Mouse (Mus musculus) ZHBTc4 (cell line): Measurements from ENCODE around the gene Mmab.

Source experiments
- DNase-seq: peaks from one replicate; pipeline ENCODE4 v3.0.0-alpha.2; 2011; ENCODE audit warnings: low read depth, low spot score

Mmab gene

GRCm38 (mm10) chr5:114443566-114444367, at the start of gene Mmab, which contains the start of gene Mvk:
Gene Mmab (minus strand): TSS chr5:114444060.
Gene Mvk (plus strand): TSS chr5:114444269.
- DNase-seq = peak; percentile 99

- DNase-seq = peak; percentile 67
Observed at GRCm38 (mm10) chr5:114490241-114490640, 46.4 kb upstream of the Mmab start.

GRCm38 (mm10) chr5:114489570-114489969, 45.7 kb upstream of the Mmab start:
- no peak for DNase-seq

GRCm38 (mm10) chr5:114485685-114486084, 41.8 kb upstream of the Mmab start:
- DNase-seq = peak; percentile 87

- no peak for DNase-seq
Observed at GRCm38 (mm10) chr5:114482587-114483011, 38.7 kb upstream of the Mmab start.

GRCm38 (mm10) chr5:114478267-114478666, 34.4 kb upstream of the Mmab start:
- DNase-seq = no peak

- no peak for DNase-seq
Observed at GRCm38 (mm10) chr5:114474741-114475491, 31.1 kb upstream of the Mmab start.

GRCm38 (mm10) chr5:114470359-114470758, 26.5 kb upstream of the Mmab start:
- no peak for DNase-seq

GRCm38 (mm10) chr5:114468007-114468406, 24.1 kb upstream of the Mmab start:
- no peak for DNase-seq

GRCm38 (mm10) chr5:114467430-114467829, 23.6 kb upstream of the Mmab start:
- DNase-seq = peak; percentile 73

- no peak for DNase-seq
Observed at GRCm38 (mm10) chr5:114467019-114467418, 23.2 kb upstream of the Mmab start.

- peak; percentile 40 for DNase-seq
Observed at GRCm38 (mm10) chr5:114465641-114466040, 21.8 kb upstream of the Mmab start.

- no peak for DNase-seq
Observed at GRCm38 (mm10) chr5:114464561-114464960, 20.7 kb upstream of the Mmab start.

- peak; percentile 75 for DNase-seq
Observed at GRCm38 (mm10) chr5:114462067-114463040, 18.5 kb upstream of the Mmab start.

- DNase-seq = peak; percentile 85
Observed at GRCm38 (mm10) chr5:114461238-114461637, 17.4 kb upstream of the Mmab start.

- DNase-seq = no peak
Observed at GRCm38 (mm10) chr5:114456995-114457605, 13.2 kb upstream of the Mmab start.

GRCm38 (mm10) chr5:114456287-114456686, 12.4 kb upstream of the Mmab start:
- no peak for DNase-seq

GRCm38 (mm10) chr5:114449011-114449410, 5.2 kb upstream of the Mmab start:
- no peak for DNase-seq

- no peak for DNase-seq
Observed at GRCm38 (mm10) chr5:114444368-114444692, 470 bp upstream of the Mmab start.

GRCm38 (mm10) chr5:114435588-114435987, 8.3 kb downstream of the Mmab start:
- no peak for DNase-seq

GRCm38 (mm10) chr5:114434359-114434758, 9.5 kb downstream of the Mmab start:
- no peak for DNase-seq
